ENCODE assay signal across 8 mouse cellular contexts in the genomic region with DNA sequence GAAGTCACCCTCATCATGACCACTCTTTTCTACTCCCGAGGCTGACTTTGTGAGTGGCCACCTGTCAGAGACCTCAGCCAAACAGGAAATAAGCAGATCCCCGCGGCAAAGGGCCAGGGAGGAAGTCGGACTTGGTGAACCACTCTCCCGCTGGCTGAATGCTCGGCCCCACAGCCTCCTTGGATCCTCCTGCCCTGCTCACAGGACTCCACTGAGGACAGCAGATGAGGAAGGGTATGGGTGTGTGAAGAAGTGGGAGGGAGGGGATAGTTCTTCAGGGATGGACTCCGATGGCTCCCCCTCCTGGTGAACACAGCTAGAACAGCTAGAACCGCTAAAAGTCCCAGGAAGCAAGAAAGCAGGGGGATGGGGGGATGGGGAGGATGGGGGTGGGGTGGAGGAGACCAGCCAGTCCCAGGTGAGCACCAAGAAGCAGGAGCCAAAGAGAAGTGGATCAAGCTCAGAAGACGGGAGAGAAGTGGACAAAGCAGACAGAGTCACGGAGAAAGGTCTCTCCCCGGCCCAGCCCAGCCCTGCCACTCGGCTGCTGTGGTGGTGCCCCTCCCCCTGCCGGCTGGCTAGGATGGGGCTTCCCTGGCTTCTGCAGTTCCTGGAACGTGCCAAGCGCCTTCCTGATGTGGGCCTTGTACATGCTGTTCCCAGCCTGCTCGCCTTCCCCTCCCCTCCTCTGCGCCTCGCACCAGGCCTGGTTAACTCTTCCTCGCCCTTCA. TPM values are rescaled to one million over a fixed set of nuclear protein-coding genes. Genes with fewer than 3 reads are reported as not detected.
A peak's percentile ranks its signal among the peaks of the same experiment; 100 is the strongest.
DNase-seq lines count a peak whose midpoint lies in the region; ATAC-seq lines count a peak whose summit lies in the region.

No protein-coding gene starts in this region.

- H3K27ac ChIP-seq in intestine, embryonic 15.5 days = peak overlapping the region; percentile 77
- H3K27ac ChIP-seq in limb, embryonic 11.5 days (replicated peaks; ENCODE audit: low read depth, low read length) = peak overlapping the region; percentile 58; the same call in 1 of the 2 replicates
- no peak overlapping the region for H3K27ac ChIP-seq in midbrain, embryonic 11.5 days (ENCODE audit: low read depth, low read length)
- H3K27ac ChIP-seq in stomach, embryonic 16.5 days (ENCODE audit: low read length) = peak overlapping the region; percentile 94

- H3K4me1 ChIP-seq in intestine, embryonic 15.5 days (replicated peaks) = peaks cover 17% of the 10 kb centered on the region
- peaks cover 16% of the 10 kb centered on the region for H3K4me1 ChIP-seq in limb, embryonic 11.5 days (ENCODE audit: control insufficient read depth, insufficient read depth, low read length)
- H3K4me1 ChIP-seq in midbrain, embryonic 11.5 days (ENCODE audit: control insufficient read depth, insufficient read depth, low read length) = peaks cover 5% of the 10 kb centered on the region
- H3K4me1 ChIP-seq in stomach, embryonic 16.5 days (ENCODE audit: control insufficient read depth, insufficient read depth, low read length) = peaks cover 21% of the 10 kb centered on the region

- no peaks in the 10 kb centered on the region for H3K27me3 ChIP-seq in intestine, embryonic 15.5 days (replicated peaks)
- no peaks in the 10 kb centered on the region for H3K27me3 ChIP-seq in limb, embryonic 11.5 days (ENCODE audit: control insufficient read depth, insufficient read depth, low read length)
- no peaks in the 10 kb centered on the region for H3K27me3 ChIP-seq in midbrain, embryonic 11.5 days (ENCODE audit: control insufficient read depth, insufficient read depth, low read length)
- no peaks in the 10 kb centered on the region for H3K27me3 ChIP-seq in stomach, embryonic 16.5 days (ENCODE audit: control insufficient read depth, insufficient read depth, low read length)

- peak; percentile 71 for ATAC-seq in frontal cortex, adult (ENCODE audit: low TSS enrichment)
- peak; percentile 93 for ATAC-seq in intestine, embryonic 15.5 days
- ATAC-seq in limb, embryonic 11.5 days (ENCODE audit: insufficient number of reproducible peaks, low FRiP score, low TSS enrichment, low read depth) = peak; percentile 69; the same call in 1 of the 2 replicates
- peak; percentile 80 for ATAC-seq in midbrain, embryonic 11.5 days (ENCODE audit: low FRiP score)
- ATAC-seq in stomach, embryonic 16.5 days (ENCODE audit: insufficient read depth, low FRiP score) = peak; percentile 93

- peak overlapping the region; percentile 35 for H3K4me2 ChIP-seq in intestine, embryonic 15.5 days (replicated peaks)
- peak overlapping the region; percentile 13; the same call in 1 of the 2 replicates for H3K4me2 ChIP-seq in limb, embryonic 11.5 days (ENCODE audit: low read depth, severe bottlenecking)
- H3K4me2 ChIP-seq in midbrain, embryonic 11.5 days = peak overlapping the region; percentile 16
- H3K4me2 ChIP-seq in stomach, embryonic 16.5 days (ENCODE audit: low read depth, low read length) = peak overlapping the region; percentile 40

- peak overlapping the region; percentile 7 for H3K4me3 ChIP-seq in intestine, embryonic 15.5 days (replicated peaks)
- no peak overlapping the region for H3K4me3 ChIP-seq in limb, embryonic 11.5 days (ENCODE audit: low read depth, low read length)
- no peak overlapping the region for H3K4me3 ChIP-seq in midbrain, embryonic 11.5 days (ENCODE audit: low read depth, low read length)
- 0 out of 2 replicates have a peak overlapping the region, but pooled peaks have one; percentile 8 for H3K4me3 ChIP-seq in stomach, embryonic 16.5 days (replicated peaks; ENCODE audit: low read length)

- H3K9ac ChIP-seq in intestine, embryonic 15.5 days = 0 out of 2 replicates have a peak overlapping the region, but pooled peaks have one; percentile 18
- H3K9ac ChIP-seq in limb, embryonic 11.5 days (ENCODE audit: low read length) = peak overlapping the region; percentile 43; the same call in 1 of the 2 replicates
- H3K9ac ChIP-seq in midbrain, embryonic 11.5 days (ENCODE audit: low read length) = peak overlapping the region; percentile 28; the same call in 1 of the 2 replicates
- H3K9ac ChIP-seq in stomach, embryonic 16.5 days (ENCODE audit: low read length) = peak overlapping the region; percentile 60

- no peaks in the 10 kb centered on the region for H3K9me3 ChIP-seq in intestine, embryonic 15.5 days
- H3K9me3 ChIP-seq in limb, embryonic 11.5 days (ENCODE audit: control insufficient read depth, low read length) = no peaks in the 10 kb centered on the region
- H3K9me3 ChIP-seq in midbrain, embryonic 11.5 days (ENCODE audit: control insufficient read depth, low read length) = no peaks in the 10 kb centered on the region
- H3K9me3 ChIP-seq in stomach, embryonic 16.5 days (replicated peaks; ENCODE audit: control insufficient read depth, low read length) = no peaks in the 10 kb centered on the region

- WGBS in intestine, embryonic 15.5 days = 16% methylated on average over 18 of the region's 19 CpGs
- WGBS in limb, embryonic 11.5 days = 14% methylated on average over 18 of the region's 19 CpGs
- 21% methylated on average over 19 of the region's 19 CpGs for WGBS in midbrain, embryonic 11.5 days
- 12% methylated on average over 19 of the region's 19 CpGs for WGBS in stomach, embryonic 16.5 days

- DNase-seq in frontal cortex, postnatal 25 days (ENCODE audit: low spot score in 2 of 2) = no peak
- DNase-seq in embryo, embryonic 10.5 days (ENCODE audit: low spot score) = peak; percentile 82
- DNase-seq in gastrocnemius, postnatal 4 days (ENCODE audit: low spot score in 2 of 2) = peak; percentile 50 to 69
- peak; percentile 79 for DNase-seq in limb, embryonic 11.5 days (ENCODE audit: low spot score)
- peak; percentile 91 for DNase-seq in midbrain, embryonic 11.5 days (ENCODE audit: low spot score, missing footprints)

- peaks cover 33% of the 10 kb centered on the region for H3K36me3 ChIP-seq in intestine, embryonic 15.5 days
- peaks cover 10% of the 10 kb centered on the region for H3K36me3 ChIP-seq in limb, embryonic 11.5 days (ENCODE audit: control insufficient read depth, insufficient read depth, low read length)
- 0 out of 2 replicates have a peak, but pooled peaks cover 3% of the 10 kb centered on the region for H3K36me3 ChIP-seq in midbrain, embryonic 11.5 days (ENCODE audit: control insufficient read depth, insufficient read depth, low read length)
- H3K36me3 ChIP-seq in stomach, embryonic 16.5 days (ENCODE audit: control insufficient read depth, insufficient read depth, low read length) = peaks cover 9% of the 10 kb centered on the region; the same call in 1 of the 2 replicates

RNA-seq across cellular contexts. Expression of gene Prdm11, which starts 57.9 kb away (rescaled TPM):
- 1 to 10 TPM; 6.7 TPM for total RNA-seq in gastrocnemius, postnatal 4 days (2021)
- polyA plus RNA-seq in intestine, embryonic 15.5 days (2015; fragmentation: Nextera tagmentation; extraction: Ambion mirVana) = 8.0 and 8.6 TPM in 2 replicates
- polyA plus RNA-seq in limb, embryonic 11.5 days (2014; fragmentation: Nextera tagmentation; extraction: Ambion mirVana) = 2.4 and 2.6 TPM in 2 replicates
- 0.90 and 1.8 TPM in 2 replicates for polyA plus RNA-seq in midbrain, embryonic 11.5 days (2014; fragmentation: Nextera tagmentation; extraction: Ambion mirVana)
- polyA plus RNA-seq in stomach, embryonic 16.5 days (2015; fragmentation: Nextera tagmentation; extraction: Ambion mirVana) = 9.3 and 9.9 TPM in 2 replicates

Comparison
In these comparisons a context has a peak if more than half of its experiments do, and no peak if none do; other contexts are left out.
1. DNase-seq: peak in embryo, embryonic 10.5 days (single experiment), gastrocnemius, postnatal 4 days (2 of 2), limb, embryonic 11.5 days (single experiment) and midbrain, embryonic 11.5 days (single experiment); none in frontal cortex, postnatal 25 days (0 of 2).
2. H3K4me3 ChIP-seq: peak in intestine, embryonic 15.5 days (single experiment) and stomach, embryonic 16.5 days (single experiment); none in limb, embryonic 11.5 days (single experiment) and midbrain, embryonic 11.5 days (single experiment).
3. Peak in every context shown above with its lines, with median percentiles within 50 percentile points of each other: ATAC-seq, H3K4me2 ChIP-seq and H3K9ac ChIP-seq.